Mouse (Mus musculus) bone marrow, adult 2 months (tissue): ENCODE measurements around the gene Supt20. TPM values are rescaled to one million over a fixed set of nuclear protein-coding genes. Genes with fewer than 3 reads are reported as not detected.

Source experiments
- H3K27ac ChIP-seq: fragments of 200-500 bp; 2 replicates; pipeline ENCODE4 v1.5.1; 2012; ENCODE audit warnings: low read depth, mild to moderate bottlenecking, control low read depth, inconsistent platforms, low read length; ENCODE audit not compliant: control insufficient read depth, poor library complexity, insufficient read depth
- H3K4me1 ChIP-seq: fragments of 200-500 bp; 2 replicates; pipeline ENCODE4 v1.6.1; 2011; ENCODE audit warnings: low read length; ENCODE audit not compliant: control insufficient read depth, insufficient read depth
- H3K4me3 ChIP-seq: fragments of 200-500 bp; replicated peaks from 2 replicates; pipeline ENCODE3; 2011; ENCODE audit warnings: mild to moderate bottlenecking, low read depth, low read length, control low read depth; ENCODE audit not compliant: control insufficient read depth
- CTCF ChIP-seq: fragments of 200-500 bp; IDR thresholded peaks from 2 replicates; pipeline ENCODE4 v1.5.1; 2011; ENCODE audit warnings: low read length, control low read depth; ENCODE audit not compliant: control insufficient read depth, insufficient read depth
- POLR2A ChIP-seq: fragments of 200-500 bp; IDR thresholded peaks from 2 replicates; pipeline ENCODE4 v1.6.1; 2011; ENCODE audit warnings: low read depth, mild to moderate bottlenecking, control low read depth, low read length, borderline replicate concordance; ENCODE audit not compliant: control insufficient read depth
- WGBS: fragments of 180-500 bp; shearing (Covaris S2); methylation state at CpG from one replicate; pipeline ENCODE4 v1.1.7; 2018; 5-methylcytosine and 5-hydroxymethylcytosine counted together
- polyA plus RNA-seq: library from polyadenylated mRNA; stranded (reverse); fragments of >200 nt; gene quantifications from 2 replicates; pipeline ENCODE4 v1.2.4, GENCODE M21; 2011; ENCODE audit warnings: low replicate concordance; ENCODE audit not compliant: missing spikeins, insufficient read depth, insufficient read length

Supt20 gene
- polyA plus RNA-seq, 1 experiment: 60.4 TPM

DNA sequence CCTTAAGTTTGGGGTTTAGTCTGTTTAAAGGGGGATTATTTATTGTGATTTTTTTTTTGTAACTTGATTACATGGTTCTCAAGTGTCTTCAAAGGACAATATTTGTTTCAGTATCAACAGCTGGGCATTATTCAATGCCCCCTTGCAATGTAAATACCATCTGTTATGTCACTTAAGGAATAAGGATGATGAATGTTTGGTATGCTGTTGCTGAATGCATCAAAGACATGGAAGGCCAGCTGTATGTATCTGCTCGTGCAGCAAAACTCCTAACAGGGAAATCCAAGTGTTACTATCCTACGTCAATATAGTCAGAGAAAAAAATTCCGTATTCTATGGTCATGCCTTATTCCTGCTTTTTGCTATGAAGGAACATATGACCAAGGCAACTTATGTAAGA is 24.5 kb upstream of the Supt20 start:
- 91% methylated on average over 3 of the region's 3 CpGs for WGBS
- H3K4me3 ChIP-seq: no peak overlapping the region
- TF ChIP-seq POLR2A (no peak), CTCF (no peak)
- H3K4me1 ChIP-seq: no peaks in the 10 kb centered on the region; the same call in 1 of the 2 replicates
- H3K27ac ChIP-seq: no peak overlapping the region

DNA sequence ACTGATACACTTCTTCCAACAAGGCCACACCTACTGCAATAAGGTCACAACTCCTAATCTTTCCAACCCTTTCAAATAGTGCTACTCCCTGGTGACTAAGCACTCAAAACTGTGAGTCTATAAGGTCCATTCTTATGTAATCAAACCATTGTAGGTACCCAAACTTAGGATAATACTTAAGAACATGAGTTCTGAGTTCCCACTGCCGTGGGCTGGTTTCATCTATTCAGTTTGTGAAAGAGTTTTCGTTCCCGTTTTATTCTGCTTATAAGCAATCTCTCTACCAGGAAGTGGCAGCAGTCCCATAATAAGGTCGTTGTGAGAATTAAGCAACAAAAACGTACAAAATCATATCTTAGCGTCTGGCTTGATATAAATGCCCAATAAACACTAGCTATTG is 23.9 kb upstream of the Supt20 start:
- WGBS: 25% methylated on average over 6 of the region's 6 CpGs
- Histone ChIP-seq H3K27ac (no peak overlapping the region), H3K4me1 (no peaks in the 10 kb centered on the region; the same call in 1 of the 2 replicates), H3K4me3 (no peak overlapping the region)
- TF ChIP-seq POLR2A (no peak), CTCF (no peak)

GRCm38 (mm10) chr3:54669559-54669958 is 23.0 kb upstream of the Supt20 start:
- TF ChIP-seq CTCF (peak; percentile 70), POLR2A (no peak)
- 66% methylated on average over 6 of the region's 6 CpGs for WGBS

GRCm38 (mm10) chr3:54672111-54672510 is 20.5 kb upstream of the Supt20 start:
- TF ChIP-seq CTCF: no peak
- no peak for TF ChIP-seq POLR2A
- 58% methylated on average over 3 of the region's 3 CpGs for WGBS

More at GRCm38 (mm10) chr3:54669559-54669958, 23.0 kb upstream of the Supt20 start:
- no peaks in the 10 kb centered on the region; the same call in 1 of the 2 replicates for H3K4me1 ChIP-seq
- H3K4me3 ChIP-seq: no peak overlapping the region
- no peak overlapping the region for H3K27ac ChIP-seq

DNA sequence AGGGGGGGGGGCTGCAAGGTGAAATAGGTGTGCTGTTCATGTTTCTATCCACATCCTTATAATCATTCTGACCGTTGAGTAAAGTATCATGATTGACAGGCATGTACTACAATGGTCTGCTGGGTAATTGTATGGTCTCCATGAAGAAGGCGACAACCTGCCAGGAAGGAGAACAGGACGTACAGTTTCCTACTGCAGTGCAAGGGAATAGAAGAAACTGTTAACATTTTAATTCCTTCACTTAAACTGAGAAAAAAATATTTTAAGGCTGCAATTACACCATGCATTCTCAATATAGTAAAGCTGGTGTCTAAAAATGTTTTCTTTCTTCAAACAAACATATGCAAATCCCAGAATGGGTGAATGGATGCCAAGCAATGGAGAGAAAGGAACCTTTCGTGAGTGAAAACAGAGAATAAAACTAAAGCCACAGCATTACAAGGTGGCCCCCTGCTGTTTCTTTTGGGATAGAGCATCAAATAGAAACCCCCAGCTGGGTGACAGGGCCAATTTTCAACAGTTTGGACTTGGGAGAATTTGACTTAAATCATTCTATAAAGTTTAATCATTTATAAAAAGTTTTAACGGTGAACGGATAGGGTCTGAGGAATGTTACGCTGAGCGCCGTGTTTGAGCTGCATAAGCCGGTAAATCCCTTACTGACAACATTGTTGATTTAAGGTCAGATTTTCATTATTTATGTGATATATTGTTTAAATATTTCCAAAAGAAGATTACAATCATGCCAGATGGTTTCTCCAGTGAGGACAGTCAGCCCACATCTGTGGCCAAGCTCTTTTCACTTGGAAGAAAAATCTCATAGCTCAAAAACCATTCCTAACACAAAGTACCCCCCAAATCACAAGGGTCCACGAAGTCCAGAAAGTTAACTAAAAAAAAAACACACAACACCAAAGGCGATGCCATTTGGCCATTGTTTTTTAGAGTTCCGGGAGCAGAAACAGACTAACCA is 19.8 kb upstream of the Supt20 start:
- TF ChIP-seq CTCF (no peak), POLR2A (no peak)
- 63% methylated on average over 13 of the region's 13 CpGs for WGBS

More at GRCm38 (mm10) chr3:54672111-54672510, 20.5 kb upstream of the Supt20 start:
- Histone ChIP-seq H3K27ac (no peak overlapping the region), H3K4me1 (no peaks in the 10 kb centered on the region; the same call in 1 of the 2 replicates), H3K4me3 (no peak overlapping the region)

DNA sequence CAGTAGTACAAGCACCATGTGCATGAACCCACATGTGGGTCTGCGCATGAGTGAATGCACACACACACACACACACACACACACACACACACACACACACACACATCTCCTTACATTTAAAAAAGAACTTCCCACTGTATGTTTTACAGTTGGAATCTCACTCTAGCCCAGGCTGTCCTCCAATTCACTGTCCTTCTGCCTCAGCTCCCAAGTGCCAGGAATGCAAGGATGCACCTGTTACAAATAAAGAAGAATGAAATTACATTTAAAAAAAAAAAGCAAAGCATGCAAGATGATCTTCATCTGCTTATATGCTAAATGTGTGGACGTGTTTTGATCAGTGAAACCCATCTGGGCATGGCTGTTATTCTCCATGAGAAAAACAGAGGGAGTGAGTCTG is 15.8 kb upstream of the Supt20 start:
- Histone ChIP-seq H3K4me3 (no peak overlapping the region), H3K27ac (no peak overlapping the region), H3K4me1 (no peaks in the 10 kb centered on the region; the same call in 1 of the 2 replicates)
- WGBS: 67% methylated on average over 2 of the region's 2 CpGs
- no peak for TF ChIP-seq POLR2A

More for the DNA sequence above, 19.8 kb upstream of the Supt20 start:
- H3K27ac ChIP-seq: no peak overlapping the region
- no peaks in the 10 kb centered on the region; the same call in 1 of the 2 replicates for H3K4me1 ChIP-seq
- no peak overlapping the region for H3K4me3 ChIP-seq

DNA sequence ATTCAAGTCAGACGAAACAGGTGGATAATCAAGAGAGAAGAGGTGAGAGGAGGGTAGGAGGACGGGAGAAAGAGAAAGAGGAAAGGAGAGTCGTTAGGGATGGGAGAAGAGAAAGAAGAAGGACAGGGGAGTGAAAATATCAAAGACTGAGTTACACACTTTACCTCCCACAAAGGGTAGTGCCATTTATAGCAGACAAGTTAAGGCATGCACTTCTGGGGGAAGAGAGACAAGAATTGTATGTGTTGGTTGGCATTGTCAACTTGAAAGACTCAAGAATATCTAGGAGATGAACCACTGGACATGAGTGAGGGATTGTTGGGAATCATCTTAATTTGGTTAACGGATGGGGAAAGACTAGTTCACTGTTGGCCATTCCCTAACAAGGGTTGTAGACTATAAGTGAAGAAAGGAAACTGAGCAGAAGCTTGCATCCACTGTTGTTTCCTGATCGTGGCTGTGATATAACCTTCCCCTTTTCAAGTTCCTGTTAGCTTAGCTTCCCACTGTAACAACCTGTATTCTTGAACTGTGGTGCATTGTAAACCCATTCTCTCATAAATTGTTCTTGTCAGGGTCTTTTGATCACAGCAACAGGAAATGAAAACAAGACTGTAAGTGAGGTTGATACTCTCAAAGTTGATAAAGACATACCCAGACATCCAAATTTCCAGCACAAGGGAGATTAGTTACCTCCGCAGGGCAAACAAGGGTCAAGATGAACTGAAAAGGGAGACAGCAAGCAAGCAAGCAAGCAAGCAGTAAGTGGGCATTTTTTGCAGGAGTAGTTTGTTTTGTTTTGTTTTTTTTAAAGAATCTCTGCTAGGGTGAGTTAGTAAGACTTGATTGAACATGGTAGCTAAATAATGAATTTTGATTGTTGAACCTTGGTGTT is 11.1 kb upstream of the Supt20 start:
- TF ChIP-seq CTCF: no peak
- TF ChIP-seq POLR2A: no peak
- 34% methylated on average over 6 of the region's 6 CpGs for WGBS
- Histone ChIP-seq H3K27ac (no peak overlapping the region), H3K4me3 (no peak overlapping the region), H3K4me1 (no peaks in the 10 kb centered on the region; the same call in 1 of the 2 replicates)

- 90% methylated on average over 3 of the region's 3 CpGs for WGBS
These were observed 7.4 kb upstream of the Supt20 start for GRCm38 (mm10) chr3:54685202-54685601.

More at GRCm38 (mm10) chr3:54685202-54685601, 7.4 kb upstream of the Supt20 start:
- no peak overlapping the region for H3K4me3 ChIP-seq
- no peak overlapping the region for H3K27ac ChIP-seq
- TF ChIP-seq CTCF: no peak
- no peak for TF ChIP-seq POLR2A
- no peaks in the 10 kb centered on the region; the same call in 1 of the 2 replicates for H3K4me1 ChIP-seq
